Mouse (Mus musculus) fat pad, adult 2 months (tissue): ENCODE data around the gene Mb.
"Not testable (repeated sequence)": the region's sequence is repeated elsewhere in the genome, so short reads cannot be mapped to it uniquely, and the experiment has no call there.

ENCODE experiments used
- DNase-seq: peaks from one replicate; pipeline ENCODE4 v3.0.0-alpha.2; 2011; ENCODE audit warnings: low read depth, low spot score; ENCODE audit errors: extremely low read depth

Mb gene

GRCm38 (mm10) chr15:77065259-77065852 is 14.9 kb upstream of the Mb start:
- no peak for DNase-seq

DNA sequence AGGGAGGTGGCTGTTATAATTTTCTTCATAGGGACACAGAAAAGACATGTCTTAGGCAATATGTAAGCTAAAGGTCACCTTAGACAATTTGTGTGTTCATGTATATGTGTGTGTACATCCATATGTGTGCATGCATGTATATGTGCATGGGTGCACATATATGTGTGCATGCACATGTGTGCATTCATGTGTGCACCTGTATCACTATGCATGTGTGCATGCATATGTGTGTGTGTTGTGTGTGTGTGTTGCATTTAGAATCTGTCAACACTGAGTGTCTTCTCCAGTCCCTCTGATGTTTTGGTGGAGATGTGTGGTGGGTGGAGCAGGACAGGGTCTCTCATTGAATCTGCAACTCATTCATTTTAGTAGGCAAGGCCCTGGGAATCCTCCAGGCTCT is 12.3 kb upstream of the Mb start:
- DNase-seq, result no peak

- not testable (repeated sequence) for DNase-seq
Observed at GRCm38 (mm10) chr15:77059416-77059815, 8.9 kb upstream of the Mb start.

DNA sequence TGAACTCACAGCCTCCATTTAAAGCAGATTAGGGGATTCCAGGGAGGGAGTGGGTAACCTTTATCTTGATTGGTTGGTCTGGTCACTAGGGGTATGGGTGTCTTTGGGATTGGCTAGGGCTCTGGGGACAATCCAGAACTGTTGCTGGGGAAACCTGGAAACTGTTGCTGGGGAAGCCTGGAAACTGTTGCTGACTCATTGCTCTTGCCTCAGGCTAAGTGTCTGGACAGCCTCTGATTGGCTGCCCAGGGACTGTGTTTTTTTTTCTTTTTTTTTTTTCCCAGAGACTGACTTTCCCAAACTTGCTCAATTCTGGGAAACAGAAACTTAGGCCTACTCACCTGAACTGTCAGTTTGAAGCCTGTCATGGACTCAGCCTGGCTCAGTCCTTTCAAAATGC is 8.1 kb upstream of the Mb start:
- no peak for DNase-seq

GRCm38 (mm10) chr15:77056791-77057051 is 6.3 kb upstream of the Mb start:
- DNase-seq, result no peak

GRCm38 (mm10) chr15:77056001-77056790 is 5.7 kb upstream of the Mb start:
- no peak for DNase-seq

DNA sequence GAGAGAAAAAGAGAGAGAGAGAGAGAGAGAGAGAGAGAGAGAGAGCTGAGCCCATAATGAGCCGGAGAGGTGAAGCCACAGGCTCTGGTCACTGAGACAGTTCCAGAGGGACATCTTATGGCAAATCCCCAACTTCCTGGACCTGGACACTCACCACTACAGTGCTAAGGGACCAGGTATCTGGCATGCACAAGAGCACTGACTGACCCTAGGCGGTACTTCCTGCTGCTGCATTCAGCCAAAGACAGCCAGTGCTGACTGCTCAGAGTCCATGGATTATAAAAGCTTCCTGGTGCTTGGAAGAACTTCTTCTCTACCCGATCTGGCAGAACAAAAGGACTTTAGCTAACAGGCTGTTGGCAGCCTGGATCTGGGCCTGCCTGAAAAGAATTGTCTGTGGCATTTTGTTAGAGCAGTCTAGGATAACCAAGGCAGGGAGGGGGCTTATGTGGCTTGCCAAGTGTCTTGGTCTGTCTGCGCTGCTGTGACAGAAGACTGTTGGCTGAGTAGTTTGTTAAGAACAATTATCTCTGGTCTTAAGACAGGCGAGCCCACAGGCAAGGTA is 4.2 kb upstream of the Mb start:
- no peak for DNase-seq

DNA sequence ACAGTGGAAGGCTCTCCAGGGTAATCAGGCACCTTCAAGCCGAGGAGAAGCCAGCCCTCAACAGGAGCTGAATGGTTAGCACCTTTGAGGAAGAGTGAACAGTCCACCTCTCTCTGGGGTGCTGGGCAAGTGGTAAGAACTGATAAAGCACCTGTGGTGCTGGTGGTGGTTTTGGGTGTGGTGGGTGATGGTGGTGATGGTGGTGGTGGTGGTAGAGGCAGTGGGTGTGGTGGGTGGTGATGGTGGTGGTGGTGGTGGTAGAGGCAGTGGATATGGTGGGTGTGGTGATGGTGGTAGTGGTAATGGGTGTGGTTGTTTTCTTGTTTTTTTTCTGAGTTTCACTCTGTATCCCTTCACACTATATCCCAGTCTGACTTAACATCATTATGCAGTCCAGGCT is 2.6 kb upstream of the Mb start:
- DNase-seq, result no peak

DNA sequence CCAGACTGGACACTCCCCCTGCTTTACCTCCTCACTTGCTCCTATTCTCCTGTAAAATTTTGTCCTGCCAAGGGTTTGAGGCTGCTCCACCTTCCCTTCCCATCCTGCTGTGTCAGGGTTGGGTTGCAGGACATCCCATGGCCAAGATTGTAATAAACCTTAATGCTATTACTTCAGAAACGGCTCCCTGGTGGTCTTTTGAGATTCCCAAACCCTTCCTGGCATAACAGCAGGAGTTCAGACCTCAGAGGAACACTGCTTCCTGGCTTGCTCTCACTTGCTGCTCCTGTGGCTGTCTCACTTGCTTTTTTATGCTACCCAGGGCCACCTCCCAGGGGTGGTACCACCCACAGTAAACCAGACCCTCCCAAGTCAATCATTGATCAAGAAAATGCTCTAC is 1.7 kb upstream of the Mb start:
- no peak for DNase-seq

DNA sequence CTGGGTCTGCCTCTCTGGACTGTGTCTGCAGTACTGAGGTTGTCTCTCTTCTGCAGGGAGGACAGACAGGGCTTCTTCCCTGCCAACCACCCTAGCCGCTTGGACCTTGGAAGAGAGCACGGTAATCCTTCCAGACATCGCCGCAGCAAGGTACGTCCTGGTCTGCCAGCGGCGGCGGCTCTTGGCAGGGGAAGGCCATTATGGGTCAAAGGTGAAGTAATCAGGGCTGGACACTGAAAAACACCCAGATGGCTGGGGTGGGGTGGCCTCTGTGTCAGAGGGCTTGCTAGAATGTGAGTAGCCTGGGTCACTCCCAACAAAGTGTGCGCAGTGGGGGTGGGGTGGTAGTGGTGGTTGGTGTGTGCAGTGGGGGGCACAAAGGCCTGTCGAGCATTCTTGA is 4.9 kb downstream of the Mb start:
- DNase-seq, result no peak

GRCm38 (mm10) chr15:77044597-77045320 is 5.7 kb downstream of the Mb start, which contains the start of gene Apol6:
Gene Apol6 (plus strand): TSS chr15:77044729.
- DNase-seq, result no peak

DNA sequence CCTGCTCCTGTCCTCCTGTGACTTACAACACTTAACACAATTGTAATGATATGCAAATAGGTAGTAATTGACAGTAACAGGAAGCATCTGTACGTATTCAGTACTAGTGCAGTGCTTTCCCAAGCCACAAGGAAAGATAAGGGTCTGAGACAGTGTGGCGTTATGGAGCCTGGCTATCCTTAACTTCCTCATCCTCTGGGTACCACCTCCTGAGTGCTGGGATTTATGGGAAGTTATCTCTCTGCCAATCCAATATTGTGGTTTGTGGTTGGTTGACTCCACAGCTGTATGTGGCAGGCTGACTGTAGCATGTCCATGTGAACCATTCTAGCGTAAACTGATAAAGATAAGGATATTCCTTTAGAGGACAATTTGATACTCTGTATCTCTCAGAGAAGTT is 9.7 kb downstream of the Mb start:
- DNase-seq, result no peak

DNA sequence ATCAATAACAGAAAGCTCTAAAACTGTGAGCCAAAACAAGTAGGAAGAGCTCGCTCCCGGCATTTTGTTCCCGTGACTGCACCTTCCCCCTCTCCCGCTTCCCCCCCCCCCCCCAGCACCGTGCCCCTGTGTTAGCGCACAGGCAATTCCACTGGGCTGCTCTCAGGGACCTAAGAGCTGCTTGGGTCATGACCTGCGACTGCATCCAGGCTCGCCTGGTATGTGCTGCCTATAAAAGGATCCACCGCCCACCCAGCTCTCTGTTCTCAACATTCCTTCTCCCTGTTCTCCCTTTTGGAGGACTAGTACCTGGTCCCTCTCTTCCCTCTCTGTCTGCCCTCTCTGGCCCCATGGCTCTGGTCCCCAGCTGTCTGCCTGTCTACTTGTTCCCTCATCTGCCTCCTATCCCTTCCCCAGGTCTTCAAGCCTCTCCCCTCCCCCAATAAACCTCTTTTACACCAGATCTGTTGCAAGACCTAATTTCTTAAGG is 11.2 kb downstream of the Mb start:
- no peak for DNase-seq

GRCm38 (mm10) chr15:77037278-77038161 is 12.9 kb downstream of the Mb start:
- no peak for DNase-seq

DNA sequence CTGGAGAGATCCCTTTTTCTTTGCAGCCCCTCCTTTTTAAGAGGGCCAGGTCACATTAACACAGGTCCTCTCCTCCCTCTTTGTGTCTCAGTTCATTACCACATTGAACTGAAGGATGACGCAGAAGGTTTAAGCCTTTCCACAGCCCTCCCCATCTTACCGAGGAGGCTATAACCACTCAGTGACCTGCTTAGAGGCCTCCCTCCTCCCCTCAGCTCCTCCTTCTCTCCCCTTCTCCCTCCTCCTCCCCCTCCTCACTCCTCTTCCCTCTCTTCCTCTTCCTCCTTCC is 13.5 kb downstream of the Mb start:
- DNase-seq, result no peak

DNA sequence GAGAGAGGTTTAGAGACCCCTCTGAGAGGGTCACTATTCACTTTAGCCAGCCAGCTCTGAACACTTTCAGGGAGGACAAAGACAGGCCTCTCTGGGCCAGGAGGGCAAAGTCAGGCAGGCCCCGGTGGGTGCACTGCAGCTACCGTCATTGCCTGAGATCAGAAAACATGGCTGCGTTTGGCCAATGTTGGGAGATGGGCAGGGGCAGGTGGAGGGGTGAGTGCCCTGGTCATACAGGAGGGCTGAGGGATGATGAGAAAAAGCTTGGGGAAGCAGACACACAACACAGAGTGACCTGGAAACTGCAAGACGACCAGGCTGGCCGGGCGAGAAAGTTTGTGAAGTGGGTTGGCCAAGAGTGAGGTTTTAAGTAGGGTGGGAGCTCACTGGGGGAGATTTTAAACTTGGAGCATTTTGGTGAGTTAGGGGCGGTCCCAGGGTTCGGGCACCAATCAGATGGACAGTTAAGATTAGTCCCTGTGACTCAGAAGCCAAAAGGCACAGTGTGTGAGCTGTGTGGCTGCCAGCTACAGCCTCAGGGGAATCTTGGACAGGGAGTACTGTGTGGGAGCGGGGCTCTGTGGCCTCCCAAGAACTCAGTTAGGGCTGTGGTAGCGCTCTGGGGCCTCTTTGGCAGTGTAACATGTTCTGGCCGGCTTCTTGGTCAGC is 14.0 kb downstream of the Mb start:
- no peak for DNase-seq

GRCm38 (mm10) chr15:77035643-77036042 is 14.8 kb downstream of the Mb start:
- DNase-seq, result no peak

GRCm38 (mm10) chr15:77034526-77034925 is 15.9 kb downstream of the Mb start:
- DNase-seq, result no peak

DNA sequence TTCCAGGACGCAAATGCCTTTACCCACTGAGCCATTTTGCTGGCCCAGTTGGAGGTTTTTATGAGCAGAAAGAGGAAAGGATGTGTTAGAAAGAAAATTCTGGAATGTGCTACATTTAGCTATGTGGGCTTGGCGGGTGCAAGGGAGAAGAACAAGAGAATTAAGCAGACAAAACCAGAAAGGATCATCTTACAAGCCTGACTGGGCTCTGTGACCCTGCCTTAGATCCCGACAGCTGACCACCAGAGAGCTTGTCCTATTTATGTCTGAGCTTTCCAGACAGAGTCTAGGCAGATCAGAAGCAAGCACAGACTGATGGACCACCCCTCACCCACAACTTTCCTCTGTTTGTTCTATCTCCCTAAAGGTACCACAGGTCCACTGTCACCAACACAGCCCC is 19.2 kb downstream of the Mb start:
- DNase-seq, result no peak

DNA sequence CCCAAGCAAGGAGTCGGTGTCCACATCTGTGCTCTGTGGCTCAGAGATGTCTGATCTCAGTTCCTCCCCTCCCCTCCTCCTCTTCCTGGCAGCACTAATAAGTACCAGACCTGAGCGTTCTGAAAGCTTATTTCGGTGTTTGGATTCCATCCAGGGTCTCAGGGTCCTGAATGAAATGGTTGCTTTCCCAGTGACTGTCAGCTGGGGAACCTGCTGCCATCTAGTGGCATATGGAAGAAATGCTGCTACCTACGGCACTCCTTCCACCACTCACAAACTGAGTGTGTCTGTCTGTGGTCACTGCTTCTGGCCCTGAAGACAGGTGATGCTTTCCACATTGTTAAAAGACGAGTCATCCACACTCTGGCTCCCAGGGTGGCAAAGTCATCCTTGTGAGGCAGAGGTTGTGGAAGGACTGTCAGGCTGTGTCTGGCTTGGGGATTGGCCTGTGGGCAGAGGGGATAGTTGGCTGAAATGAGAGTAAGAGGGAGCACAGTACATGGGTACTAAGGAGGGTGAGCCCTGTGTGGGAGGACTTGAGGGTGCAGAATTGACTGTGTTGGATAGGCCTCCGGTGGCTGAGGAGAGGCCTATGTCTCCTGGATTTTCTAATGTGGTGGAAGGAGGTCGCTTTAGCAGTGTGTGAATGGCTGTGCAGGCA is 21.0 kb downstream of the Mb start:
- no peak for DNase-seq
